Mouse (Mus musculus): ENCODE measurements around the gene Ip6k3.

- TF ChIP-seq CTCF (IDR thresholded peaks at IDR 0.05; ENCODE audit: borderline replicate concordance, extremely low read depth, insufficient read depth, insufficient read length) (no peak), POLR2A (IDR thresholded peaks at IDR 0.05; ENCODE audit: borderline replicate concordance, extremely low read depth, insufficient read depth, insufficient read length, poor library complexity, severe bottlenecking) (no peak)
These were observed 38.3 kb downstream of the Ip6k3 start for GRCm38 (mm10) chr17:27129291-27129690.
